Mouse (Mus musculus) mesoderm, embryonic 11.5 days (tissue): Measurements from ENCODE around the gene Rbm10.
A peak's percentile ranks its signal among the peaks of the same experiment; 100 is the strongest.

Source experiments
- DNase-seq: peaks from one replicate; pipeline ENCODE4 v3.0.0-alpha.2; 2012; ENCODE audit warnings: low read depth, low spot score

Rbm10 gene

DNA sequence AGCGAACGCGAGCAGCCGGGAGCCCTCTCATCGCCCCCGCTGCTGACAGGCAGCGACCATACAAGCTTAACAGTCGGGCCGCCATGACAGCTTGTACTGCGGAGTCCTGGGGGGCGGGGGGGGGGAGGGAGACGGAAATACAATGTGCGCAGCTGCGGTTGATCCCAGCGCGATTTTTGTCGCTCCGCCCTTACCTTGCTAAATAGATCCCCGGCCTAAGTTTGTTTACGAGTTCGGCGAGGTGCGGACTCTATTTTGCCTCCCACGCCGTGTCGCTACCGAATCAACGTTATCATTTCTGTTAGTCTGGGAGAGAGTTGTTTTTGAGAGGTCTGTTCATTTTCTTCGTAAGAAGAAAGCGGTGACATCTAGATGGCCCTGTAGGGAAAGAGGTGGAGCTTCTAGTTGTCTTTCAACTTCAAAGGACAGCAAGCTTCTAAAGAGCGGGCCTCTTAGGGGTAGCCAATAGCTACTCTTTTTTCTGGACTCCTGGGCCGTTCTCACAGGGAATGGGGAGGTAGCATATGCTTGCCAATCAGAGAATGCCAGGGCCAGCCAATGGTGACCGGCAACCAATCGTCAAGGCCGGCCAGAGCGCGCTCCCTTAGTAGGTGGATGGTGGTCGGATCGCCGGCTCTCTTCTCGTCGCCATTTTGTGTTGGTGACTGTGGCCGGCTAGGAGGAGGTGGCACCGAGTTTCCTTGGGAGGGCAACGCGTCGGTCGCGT is at the start of gene Rbm10, which contains the start of gene Ndufb11:
Gene Rbm10, plus strand, starts transcription at position 328 of the 727 bp plus-strand sequence.
Gene Ndufb11, minus strand, starts transcription at position 444 of the 727 bp plus-strand sequence.
- peak; percentile 78 for DNase-seq

- DNase-seq: peak; percentile 30
Observed at GRCm38 (mm10) chrX:20571024-20571423, 46.3 kb upstream of the Rbm10 start.

GRCm38 (mm10) chrX:20572683-20573082 is 44.6 kb upstream of the Rbm10 start:
- no peak for DNase-seq

DNA sequence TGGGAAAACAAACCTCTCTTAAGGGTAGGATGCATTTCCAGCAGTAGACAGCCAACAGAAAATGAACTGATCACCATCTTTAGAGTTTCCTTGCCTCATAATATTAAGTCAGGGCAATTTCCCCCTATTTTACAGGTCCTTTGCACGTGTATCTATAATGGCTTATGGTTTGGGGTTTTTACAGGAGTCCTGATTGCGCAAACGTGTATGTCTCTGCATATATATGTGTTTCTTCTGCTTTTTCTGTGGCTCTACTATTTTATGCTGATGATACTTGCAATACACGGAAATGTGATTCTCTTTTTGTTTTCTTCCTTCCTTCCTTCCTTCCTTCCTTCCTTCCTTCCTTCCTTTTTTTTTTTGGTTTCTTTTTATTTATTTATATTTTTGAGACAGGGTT is 43.4 kb upstream of the Rbm10 start:
- DNase-seq: no peak

- DNase-seq: no peak
Observed at GRCm38 (mm10) chrX:20587968-20588367, 29.3 kb upstream of the Rbm10 start.

- no peak for DNase-seq
Observed at GRCm38 (mm10) chrX:20608500-20608899, 8.8 kb upstream of the Rbm10 start.

DNA sequence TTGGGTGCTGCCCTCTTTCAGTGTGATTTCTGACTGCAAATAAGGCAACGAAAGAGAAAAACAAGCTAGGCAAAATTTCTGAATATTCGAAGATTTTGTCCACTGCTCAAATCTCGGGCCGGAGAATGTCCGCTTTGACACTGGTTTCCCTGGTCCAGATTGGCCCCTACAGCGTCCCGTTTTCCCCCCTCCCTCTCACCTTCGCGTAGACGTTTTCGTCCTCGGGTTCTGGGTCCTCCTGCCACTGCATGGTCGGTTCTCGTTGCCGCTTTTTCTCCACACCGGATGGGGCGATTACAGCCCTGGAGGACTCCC is 485 bp upstream of the Rbm10 start:
- no peak for DNase-seq

DNA sequence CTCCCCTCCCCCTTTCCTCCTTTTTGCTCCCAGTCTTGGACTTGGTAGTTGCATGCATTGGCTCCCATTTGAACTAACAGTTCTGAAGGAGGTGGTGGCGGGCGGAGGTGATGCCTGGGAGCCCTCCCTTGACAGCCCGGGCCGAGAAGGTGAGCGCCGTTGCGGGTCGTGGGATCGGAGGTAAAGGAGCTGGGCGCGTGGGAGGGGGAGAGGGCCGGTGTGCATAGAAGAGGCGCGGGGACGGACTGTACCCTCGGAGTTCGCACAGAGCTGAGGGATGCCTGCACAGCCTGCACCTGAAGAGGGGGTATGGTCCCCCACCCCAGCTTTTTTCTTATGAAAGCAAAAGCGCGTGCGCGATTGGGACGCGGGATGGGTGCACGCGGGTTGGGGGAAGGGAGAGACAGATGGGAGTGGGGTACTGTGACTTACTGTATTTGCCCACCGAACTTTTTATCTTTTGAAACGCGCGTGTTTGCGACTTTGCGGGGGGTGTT is 648 bp downstream of the Rbm10 start:
- DNase-seq: peak; percentile 26

GRCm38 (mm10) chrX:20638141-20638540 is 20.8 kb downstream of the Rbm10 start:
- no peak for DNase-seq

DNA sequence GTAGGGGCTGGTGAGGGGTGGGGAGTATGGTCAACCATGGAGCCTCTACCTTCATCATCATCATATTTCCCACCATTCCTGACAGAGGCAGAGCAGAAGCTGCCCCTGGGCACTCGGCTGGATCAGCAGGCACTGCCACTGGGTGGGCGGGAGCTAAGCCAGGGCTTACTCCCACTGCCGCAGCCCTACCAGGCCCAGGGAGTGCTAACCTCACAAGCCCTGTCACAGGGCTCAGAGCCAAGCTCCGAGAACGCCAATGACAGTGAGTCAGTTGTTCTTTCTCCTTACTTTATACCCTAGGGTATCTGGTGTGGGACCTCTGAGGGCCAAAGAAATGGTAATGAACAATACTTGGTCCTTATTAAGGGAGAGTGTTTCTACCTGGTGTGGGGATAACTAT is 27.5 kb downstream of the Rbm10 start:
- no peak for DNase-seq

DNA sequence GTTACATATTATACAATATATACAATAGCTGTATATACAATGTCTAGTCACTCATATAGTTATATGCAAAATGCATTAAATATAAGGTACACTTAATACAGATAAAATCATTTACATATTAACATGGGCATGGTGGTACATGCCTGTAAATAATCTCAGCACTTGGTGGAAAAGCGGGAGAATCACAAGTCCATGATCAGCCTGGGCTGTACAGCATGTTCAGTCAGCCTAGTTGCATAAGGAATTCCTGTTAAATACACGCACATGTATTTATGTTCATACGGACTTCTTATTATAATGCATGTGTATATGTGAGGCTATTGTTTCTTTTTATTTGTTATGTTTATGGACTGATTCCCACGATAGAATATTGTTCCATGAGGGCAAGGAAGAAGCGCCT is 40.3 kb downstream of the Rbm10 start:
- DNase-seq: peak; percentile 1

- DNase-seq: peak; percentile 90
Observed at GRCm38 (mm10) chrX:20658026-20658652, 40.8 kb downstream of the Rbm10 start, which contains the start of gene Uba1. Uba1 (plus strand) TSS chrX:20658326.

DNA sequence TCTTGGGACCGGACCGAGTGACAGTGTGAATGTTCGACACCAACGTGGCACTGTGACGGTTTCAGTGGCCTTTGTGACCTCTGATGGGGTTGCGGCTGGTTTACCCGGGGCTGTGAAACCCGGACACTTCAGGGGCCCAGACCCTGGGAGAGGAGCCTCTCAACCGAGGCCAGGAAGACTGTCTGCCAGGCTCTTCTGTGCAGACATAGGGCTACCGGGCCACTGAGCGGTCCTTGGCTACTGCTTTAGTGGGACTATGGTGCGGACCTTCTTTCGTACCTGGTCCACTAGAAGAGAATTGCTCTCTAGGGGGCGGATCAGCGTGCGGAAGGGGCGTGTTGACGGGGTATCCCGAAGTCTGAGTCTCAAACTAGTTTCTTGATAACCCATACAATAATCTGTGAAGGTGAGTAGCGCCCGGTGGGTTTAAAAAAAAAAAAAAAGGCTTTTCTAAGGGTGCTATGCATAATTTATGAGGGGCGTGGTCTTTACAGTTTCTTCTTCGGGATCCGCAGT is 41.6 kb downstream of the Rbm10 start:
- DNase-seq: peak; percentile 2

DNA sequence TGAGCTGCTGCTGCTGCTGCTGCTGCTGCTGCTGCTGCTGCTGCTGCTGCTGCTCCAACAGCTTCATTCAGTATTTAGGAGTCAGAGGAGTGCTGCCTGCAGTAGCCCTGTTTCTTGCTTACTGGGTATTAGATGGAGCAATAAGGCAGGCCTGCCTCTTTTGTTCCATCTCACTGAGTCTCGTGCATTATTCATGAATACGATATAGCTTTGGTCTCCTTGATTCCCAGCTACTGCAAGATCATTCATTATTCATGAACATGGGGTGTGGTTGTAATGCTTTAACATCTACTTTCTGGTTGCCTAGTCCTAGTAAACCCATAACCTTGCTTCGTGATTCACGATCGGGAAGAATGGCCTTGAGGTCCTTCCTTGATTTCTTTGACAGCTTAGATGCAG is 45.0 kb downstream of the Rbm10 start:
- DNase-seq: no peak

DNA sequence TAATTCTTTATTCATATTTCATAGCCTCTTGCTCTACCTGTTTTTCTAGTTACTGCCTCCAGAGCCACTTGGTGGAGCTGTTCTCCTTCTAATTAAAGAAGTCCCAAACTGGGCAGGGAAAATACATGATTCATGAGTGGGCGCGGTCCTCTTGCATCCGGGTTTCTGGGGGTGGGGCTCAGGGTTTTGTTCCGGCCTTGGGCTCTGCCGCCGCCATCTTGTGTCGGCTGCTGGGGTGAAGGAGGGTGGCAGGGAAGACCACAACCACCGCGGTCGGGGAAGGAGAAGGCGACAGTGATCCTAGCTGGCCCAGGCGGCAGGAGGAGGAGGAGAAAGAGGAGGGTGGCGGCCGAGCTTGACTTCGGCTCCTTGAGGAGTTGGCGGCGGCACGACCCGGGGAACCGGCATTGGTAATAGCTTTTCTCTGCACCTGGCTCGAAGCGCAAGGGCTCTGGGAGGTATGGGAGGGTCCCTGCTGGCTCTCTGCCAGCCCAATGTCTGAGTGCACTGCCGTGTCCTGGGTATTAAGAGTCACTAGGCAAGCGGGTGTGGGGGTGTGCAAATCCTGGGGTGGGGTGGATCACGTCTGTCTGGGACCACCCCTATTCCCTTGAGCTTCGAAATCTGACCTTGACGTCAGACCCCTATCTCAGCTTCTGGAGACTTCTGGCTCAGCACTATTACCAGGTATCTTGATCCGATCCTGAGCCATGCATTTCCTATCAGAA is 45.6 kb downstream of the Rbm10 start:
- peak; percentile 87 for DNase-seq

DNA sequence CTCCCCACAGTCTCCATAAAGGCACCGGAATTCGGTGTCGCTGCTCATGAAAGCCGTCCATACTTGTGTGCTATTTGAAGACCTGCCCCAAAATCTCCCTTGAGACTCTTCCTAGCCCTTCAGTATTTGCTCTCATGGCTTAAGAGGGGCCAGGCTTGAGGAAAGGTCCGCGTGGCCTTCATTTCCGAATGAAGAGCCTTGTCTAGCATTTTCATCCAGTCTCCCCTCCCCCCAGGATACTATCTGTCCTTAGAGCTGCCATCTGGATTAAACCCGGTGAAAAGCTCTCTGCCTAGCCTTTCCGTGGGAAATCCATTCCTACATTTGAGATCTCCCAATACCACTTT is 46.1 kb downstream of the Rbm10 start:
- no peak for DNase-seq

GRCm38 (mm10) chrX:20687519-20688067 is 70.3 kb downstream of the Rbm10 start, which contains the start of gene Cdk16:
Cdk16 (plus strand) TSS chrX:20687954.
- DNase-seq: peak; percentile 92

GRCm38 (mm10) chrX:20688068-20688547 is 70.8 kb downstream of the Rbm10 start:
- peak; percentile 91 for DNase-seq

- DNase-seq: peak; percentile 64
Observed at GRCm38 (mm10) chrX:20688615-20689014, 71.3 kb downstream of the Rbm10 start.

DNA sequence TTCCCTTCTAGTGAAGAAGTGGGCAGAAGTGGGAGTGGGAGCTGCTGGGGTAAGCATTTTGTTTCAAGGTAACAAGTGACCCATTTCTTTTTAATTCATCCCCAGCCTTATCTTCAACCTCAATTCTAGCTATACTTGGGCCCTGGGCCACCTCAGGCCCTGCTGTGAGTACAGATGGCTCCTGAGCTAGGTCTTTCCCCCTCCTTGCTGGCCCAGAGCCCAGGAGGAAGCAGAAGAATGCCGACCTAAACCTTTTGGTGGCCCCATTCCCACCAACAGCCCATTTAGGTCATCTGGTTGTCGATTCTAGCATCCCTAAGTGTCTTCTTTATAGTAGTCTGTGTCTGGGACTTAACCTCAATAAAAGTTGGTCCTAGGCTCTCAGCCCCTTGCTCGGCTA is 74.3 kb downstream of the Rbm10 start:
- DNase-seq: no peak

GRCm38 (mm10) chrX:20692616-20693015 is 75.3 kb downstream of the Rbm10 start:
- DNase-seq: no peak

GRCm38 (mm10) chrX:20695842-20696241 is 78.5 kb downstream of the Rbm10 start:
- no peak for DNase-seq
